Mouse (Mus musculus): Measurements from ENCODE around the gene Lrrc20. TPM values are rescaled to one million over a fixed set of nuclear protein-coding genes. Genes with fewer than 3 reads are reported as not detected.
"Not testable (repeated sequence)": the region's sequence is repeated elsewhere in the genome, so short reads cannot be mapped to it uniquely, and the experiment has no call there.

The Lrrc20 gene
- polyA plus RNA-seq, 1 experiment from 2014 or later, result 5.3 TPM

- H3K27me3 ChIP-seq (ENCODE audit: control insufficient read depth, insufficient read depth, low read length), result no peaks in the 10 kb centered on the region
- no peaks in the 10 kb centered on the region for H3K36me3 ChIP-seq (ENCODE audit: control insufficient read depth, insufficient read depth, low read length)
- no peaks in the 10 kb centered on the region for H3K4me1 ChIP-seq (ENCODE audit: control insufficient read depth, insufficient read depth, low read length)
- no peak overlapping the region for H3K27ac ChIP-seq (ENCODE audit: low read length)
- no peak overlapping the region for H3K4me3 ChIP-seq (ENCODE audit: low read depth, low read length)
- H3K9ac ChIP-seq (replicated peaks; ENCODE audit: low read depth, low read length), result no peak overlapping the region
- ATAC-seq (ENCODE audit: insufficient number of reproducible peaks, insufficient read depth, low FRiP score, low read depth), result no peak
- WGBS, result 83% methylated on average over 7 of the region's 7 CpGs
- no peak overlapping the region for H3K4me2 ChIP-seq (replicated peaks; ENCODE audit: low read depth, low read length)
- no peaks in the 10 kb centered on the region for H3K9me3 ChIP-seq (ENCODE audit: control insufficient read depth, low read depth, low read length)
These were observed 138.7 kb downstream of the Lrrc20 start for GRCm38 (mm10) chr10:61614311-61614710.

- Histone ChIP-seq H3K27ac (ENCODE audit: low read length) (no peak overlapping the region), H3K36me3 (ENCODE audit: control insufficient read depth, insufficient read depth, low read length) (no peaks in the 10 kb centered on the region), H3K4me2 (replicated peaks; ENCODE audit: low read depth, low read length) (no peak overlapping the region), H3K9me3 (ENCODE audit: control insufficient read depth, low read depth, low read length) (no peaks in the 10 kb centered on the region), H3K4me3 (ENCODE audit: low read depth, low read length) (no peak overlapping the region), H3K9ac (replicated peaks; ENCODE audit: low read depth, low read length) (no peak overlapping the region), H3K4me1 (ENCODE audit: control insufficient read depth, insufficient read depth, low read length) (no peaks in the 10 kb centered on the region), H3K27me3 (ENCODE audit: control insufficient read depth, insufficient read depth, low read length) (no peaks in the 10 kb centered on the region)
- 86% methylated on average over 2 of the region's 2 CpGs for WGBS
- no peak for ATAC-seq (ENCODE audit: insufficient number of reproducible peaks, insufficient read depth, low FRiP score, low read depth)
These were observed 142.9 kb downstream of the Lrrc20 start for GRCm38 (mm10) chr10:61618528-61618927.

GRCm38 (mm10) chr10:61621681-61622080 lies 146.1 kb downstream of the Lrrc20 start:
- no peak for ATAC-seq (ENCODE audit: insufficient number of reproducible peaks, insufficient read depth, low FRiP score, low read depth)
- Histone ChIP-seq H3K4me2 (replicated peaks; ENCODE audit: low read depth, low read length) (no peak overlapping the region), H3K4me1 (ENCODE audit: control insufficient read depth, insufficient read depth, low read length) (peaks cover 8% of the 10 kb centered on the region; the same call in 1 of the 2 replicates), H3K4me3 (ENCODE audit: low read depth, low read length) (no peak overlapping the region), H3K27me3 (ENCODE audit: control insufficient read depth, insufficient read depth, low read length) (peaks cover 17% of the 10 kb centered on the region), H3K9me3 (ENCODE audit: control insufficient read depth, low read depth, low read length) (no peaks in the 10 kb centered on the region), H3K9ac (replicated peaks; ENCODE audit: low read depth, low read length) (no peak overlapping the region), H3K36me3 (ENCODE audit: control insufficient read depth, insufficient read depth, low read length) (no peaks in the 10 kb centered on the region), H3K27ac (ENCODE audit: low read length) (no peak overlapping the region)
- WGBS, result 64% methylated on average over 9 of the region's 9 CpGs

- ATAC-seq (ENCODE audit: insufficient number of reproducible peaks, insufficient read depth, low FRiP score, low read depth); H3K4me2 ChIP-seq (replicated peaks; ENCODE audit: low read depth, low read length); H3K27ac ChIP-seq (ENCODE audit: low read length); H3K9ac ChIP-seq (replicated peaks; ENCODE audit: low read depth, low read length); H3K36me3 ChIP-seq (ENCODE audit: control insufficient read depth, insufficient read depth, low read length); H3K4me1 ChIP-seq (ENCODE audit: control insufficient read depth, insufficient read depth, low read length); H3K4me3 ChIP-seq (ENCODE audit: low read depth, low read length); H3K9me3 ChIP-seq (ENCODE audit: control insufficient read depth, low read depth, low read length): not testable (repeated sequence)
- H3K27me3 ChIP-seq (ENCODE audit: control insufficient read depth, insufficient read depth, low read length), result peaks cover 17% of the 10 kb centered on the region
- WGBS, result 64% methylated on average over 3 of the region's 3 CpGs
These were observed 148.3 kb downstream of the Lrrc20 start for GRCm38 (mm10) chr10:61623874-61624273.

GRCm38 (mm10) chr10:61624771-61625170 lies 149.2 kb downstream of the Lrrc20 start:
- H3K36me3 ChIP-seq (ENCODE audit: control insufficient read depth, insufficient read depth, low read length), result no peaks in the 10 kb centered on the region
- no peaks in the 10 kb centered on the region for H3K9me3 ChIP-seq (ENCODE audit: control insufficient read depth, low read depth, low read length)
- no peak for ATAC-seq (ENCODE audit: insufficient number of reproducible peaks, insufficient read depth, low FRiP score, low read depth)
- peaks cover 17% of the 10 kb centered on the region for H3K27me3 ChIP-seq (ENCODE audit: control insufficient read depth, insufficient read depth, low read length)
- H3K4me2 ChIP-seq (replicated peaks; ENCODE audit: low read depth, low read length), result no peak overlapping the region
- H3K4me3 ChIP-seq (ENCODE audit: low read depth, low read length), result no peak overlapping the region
- no peak overlapping the region for H3K27ac ChIP-seq (ENCODE audit: low read length)
- H3K4me1 ChIP-seq (ENCODE audit: control insufficient read depth, insufficient read depth, low read length), result peaks cover 8% of the 10 kb centered on the region; the same call in 1 of the 2 replicates
- WGBS, result 26% methylated on average over 5 of the region's 5 CpGs
- H3K9ac ChIP-seq (replicated peaks; ENCODE audit: low read depth, low read length), result no peak overlapping the region

- 5% methylated on average over 74 of the region's 74 CpGs for WGBS
- Histone ChIP-seq H3K27me3 (ENCODE audit: control insufficient read depth, insufficient read depth, low read length) (peaks cover 17% of the 10 kb centered on the region), H3K27ac (ENCODE audit: low read length) (no peak overlapping the region), H3K4me3 (ENCODE audit: low read depth, low read length) (peak overlapping the region; percentile 34), H3K36me3 (ENCODE audit: control insufficient read depth, insufficient read depth, low read length) (no peaks in the 10 kb centered on the region), H3K4me2 (replicated peaks; ENCODE audit: low read depth, low read length) (peak overlapping the region; percentile 86), H3K4me1 (ENCODE audit: control insufficient read depth, insufficient read depth, low read length) (peaks cover 8% of the 10 kb centered on the region; the same call in 1 of the 2 replicates), H3K9me3 (ENCODE audit: control insufficient read depth, low read depth, low read length) (no peaks in the 10 kb centered on the region), H3K9ac (replicated peaks; ENCODE audit: low read depth, low read length) (peak overlapping the region; percentile 36; the same call in 1 of the 2 replicates)
- no peak; the same call in 1 of the 2 replicates for ATAC-seq (ENCODE audit: insufficient number of reproducible peaks, insufficient read depth, low FRiP score, low read depth)
These were observed 150.0 kb downstream of the Lrrc20 start for GRCm38 (mm10) chr10:61625381-61626257.

GRCm38 (mm10) chr10:61626551-61626950 lies 150.9 kb downstream of the Lrrc20 start:
- Histone ChIP-seq H3K27me3 (ENCODE audit: control insufficient read depth, insufficient read depth, low read length) (peaks cover 17% of the 10 kb centered on the region), H3K36me3 (ENCODE audit: control insufficient read depth, insufficient read depth, low read length) (no peaks in the 10 kb centered on the region), H3K4me3 (ENCODE audit: low read depth, low read length) (no peak overlapping the region), H3K9me3 (ENCODE audit: control insufficient read depth, low read depth, low read length) (no peaks in the 10 kb centered on the region), H3K9ac (replicated peaks; ENCODE audit: low read depth, low read length) (no peak overlapping the region), H3K27ac (ENCODE audit: low read length) (no peak overlapping the region), H3K4me1 (ENCODE audit: control insufficient read depth, insufficient read depth, low read length) (peaks cover 8% of the 10 kb centered on the region; the same call in 1 of the 2 replicates), H3K4me2 (replicated peaks; ENCODE audit: low read depth, low read length) (no peak overlapping the region)
- ATAC-seq (ENCODE audit: insufficient number of reproducible peaks, insufficient read depth, low FRiP score, low read depth), result no peak
- WGBS, result 78% methylated on average over 3 of the region's 3 CpGs

- H3K36me3 ChIP-seq (ENCODE audit: control insufficient read depth, insufficient read depth, low read length), result no peaks in the 10 kb centered on the region
- H3K4me2 ChIP-seq (replicated peaks; ENCODE audit: low read depth, low read length), result no peak overlapping the region
- no peak overlapping the region for H3K9ac ChIP-seq (replicated peaks; ENCODE audit: low read depth, low read length)
- no peak for ATAC-seq (ENCODE audit: insufficient number of reproducible peaks, insufficient read depth, low FRiP score, low read depth)
- no peaks in the 10 kb centered on the region for H3K9me3 ChIP-seq (ENCODE audit: control insufficient read depth, low read depth, low read length)
- H3K27me3 ChIP-seq (ENCODE audit: control insufficient read depth, insufficient read depth, low read length), result peaks cover 17% of the 10 kb centered on the region
- WGBS, result 46% methylated on average over 15 of the region's 15 CpGs
- H3K4me3 ChIP-seq (ENCODE audit: low read depth, low read length), result no peak overlapping the region
- no peak overlapping the region for H3K27ac ChIP-seq (ENCODE audit: low read length)
- H3K4me1 ChIP-seq (ENCODE audit: control insufficient read depth, insufficient read depth, low read length), result peaks cover 8% of the 10 kb centered on the region; the same call in 1 of the 2 replicates
These were observed 151.8 kb downstream of the Lrrc20 start for GRCm38 (mm10) chr10:61627195-61627937.

All from stomach, embryonic 14.5 days (tissue).